Mouse (Mus musculus) bone marrow, adult 2 months (tissue): Measurements from ENCODE around the gene Myef2.

Experiments
- CTCF ChIP-seq: fragments of 200-500 bp; IDR thresholded peaks from 2 replicates; pipeline ENCODE4 v1.5.1; 2011; ENCODE audit warnings: low read length, control low read depth; ENCODE audit not compliant: control insufficient read depth, insufficient read depth
- POLR2A ChIP-seq: fragments of 200-500 bp; IDR thresholded peaks from 2 replicates; pipeline ENCODE4 v1.6.1; 2011; ENCODE audit warnings: low read depth, mild to moderate bottlenecking, control low read depth, low read length, borderline replicate concordance; ENCODE audit not compliant: control insufficient read depth

GRCm38 (mm10) chr2:125135903-125136811 is 12.7 kb upstream of the Myef2 start, which contains the start of gene Ctxn2:
- TF ChIP-seq CTCF = no peak
- TF ChIP-seq POLR2A = no peak
